Mouse (Mus musculus) MEL (cell line): ENCODE measurements around the gene Pip4k2b.

Experiments used
- CTCF ChIP-seq, 3 experiments: IDR thresholded peaks in 2 of 3; conservative IDR thresholded peaks in 1 of 3; 2 replicates each; pipeline ENCODE4 v1.5.1; 2011 to 2012; ENCODE audit warnings: low read length in 3 of 3, low read depth in 2 of 3, mild to moderate bottlenecking in 2 of 3, improper control_type of control experiment in 1 of 3, inconsistent platforms in 1 of 3, mixed read lengths in 1 of 3, moderate library complexity in 1 of 3; ENCODE audit not compliant: control insufficient read depth in 1 of 3, insufficient read depth in 1 of 3, poor library complexity in 1 of 3, severe bottlenecking in 1 of 3
- GATA1 ChIP-seq: IDR thresholded peaks from 2 replicates; pipeline ENCODE4 v1.6.1; 2011; ENCODE audit warnings: low read depth, low read length, improper control_type of control experiment
- MAX ChIP-seq: IDR thresholded peaks from 2 replicates; pipeline ENCODE4 v1.6.1; 2011; ENCODE audit warnings: low read length, improper control_type of control experiment
- MAZ ChIP-seq: IDR thresholded peaks from 2 replicates; pipeline ENCODE4 v1.6.1; 2012; ENCODE audit warnings: low read depth, mild to moderate bottlenecking, inconsistent platforms, low read length, improper control_type of control experiment
- POLR2A ChIP-seq, 2 experiments: IDR thresholded peaks; 2 replicates each; pipeline ENCODE4 v1.6.1; 2011 to 2012; ENCODE audit warnings: low read length in 2 of 2, mild to moderate bottlenecking in 2 of 2, control low read depth in 1 of 2, improper control_type of control experiment in 1 of 2, low read depth in 1 of 2, moderate library complexity in 1 of 2; ENCODE audit not compliant: control insufficient read depth in 1 of 2, insufficient read depth in 1 of 2, poor library complexity in 1 of 2
- RCOR1 ChIP-seq: IDR thresholded peaks from 2 replicates; pipeline ENCODE4 v1.6.1; 2012; ENCODE audit warnings: low read depth, mild to moderate bottlenecking, inconsistent platforms, low read length, improper control_type of control experiment
- USF1 ChIP-seq: IDR thresholded peaks from 2 replicates; pipeline ENCODE4 v1.6.1; 2014; ENCODE audit warnings: low read depth, mild to moderate bottlenecking, inconsistent platforms, low read length, improper control_type of control experiment, moderate library complexity
- ZC3H11A ChIP-seq: IDR thresholded peaks from 2 replicates; pipeline ENCODE4 v1.6.1; 2012; ENCODE audit warnings: low read depth, mild to moderate bottlenecking, inconsistent platforms, low read length, improper control_type of control experiment
- ZNF384 ChIP-seq: IDR thresholded peaks from 2 replicates; pipeline ENCODE4 v1.6.1; 2012; ENCODE audit warnings: low read depth, mild to moderate bottlenecking, inconsistent platforms, low read length, improper control_type of control experiment

GRCm38 (mm10) chr11:97713896-97714295 lies 30.6 kb downstream of the Pip4k2b start:
- TF ChIP-seq CTCF (IDR thresholded peaks at IDR 0.05 in 2 of 3, conservative IDR thresholded peaks at IDR 0.05 in 1 of 3; ENCODE audit: control insufficient read depth in 1 of 3, insufficient read depth in 1 of 3, low read depth in 2 of 3, low read length in 3 of 3, poor library complexity in 1 of 3, severe bottlenecking in 1 of 3) (no peak), GATA1 (no peak), MAX (no peak), RCOR1 (no peak), USF1 (no peak), ZC3H11A (no peak), MAZ (no peak), POLR2A (IDR thresholded peaks at IDR 0.05; ENCODE audit: control insufficient read depth in 1 of 2, insufficient read depth in 1 of 2, low read depth in 1 of 2, low read length in 2 of 2, poor library complexity in 1 of 2) (no peak), ZNF384 (no peak)
